Mouse (Mus musculus) hindbrain, postnatal 0 days (tissue): ENCODE data around the gene Foxp1. TPM values are rescaled to one million over a fixed set of nuclear protein-coding genes. Genes with fewer than 3 reads are reported as not detected.

Experiments used
- ATAC-seq: fragments of 200-750 bp; cut with Nextera tagmentation; 2 replicates; pipeline ENCODE4 v1.8.0; 2017; ENCODE audit warnings: mild to moderate bottlenecking, moderate TSS enrichment, moderate library complexity
- DNase-seq: peaks from one replicate; pipeline ENCODE4 v3.0.0-alpha.2; 2015; ENCODE audit warnings: low spot score
- H3K27ac ChIP-seq: fragments of 300-500 bp; sonication (generic); 2 replicates; pipeline ENCODE4 v1.5.1; 2014; ENCODE audit warnings: mild to moderate bottlenecking
- H3K27me3 ChIP-seq: fragments of 300-500 bp; sonication (generic); 2 replicates; pipeline ENCODE4 v1.6.1; 2014; ENCODE audit warnings: low read length, mixed read lengths; ENCODE audit not compliant: insufficient read depth
- H3K36me3 ChIP-seq: fragments of 300-500 bp; sonication (generic); 2 replicates; pipeline ENCODE4 v1.6.1; 2014; ENCODE audit warnings: low read length, mixed read lengths; ENCODE audit not compliant: insufficient read depth
- H3K4me1 ChIP-seq: fragments of 300-500 bp; sonication (generic); 2 replicates; pipeline ENCODE4 v1.6.1; 2014; ENCODE audit warnings: antibody characterized with exemption, low read length, mixed read lengths; ENCODE audit not compliant: insufficient read depth
- H3K4me2 ChIP-seq: fragments of 300-500 bp; sonication (generic); 2 replicates; pipeline ENCODE4 v1.6.1; 2014; ENCODE audit warnings: low read depth, mild to moderate bottlenecking, low read length, moderate library complexity, mixed read lengths
- H3K4me3 ChIP-seq: fragments of 300-500 bp; sonication (generic); 2 replicates; pipeline ENCODE4 v1.5.1; 2014; ENCODE audit warnings: low read length
- H3K9ac ChIP-seq: fragments of 300-500 bp; sonication (generic); replicated peaks from 2 replicates; pipeline ENCODE4 v1.6.1; 2014; ENCODE audit warnings: mild to moderate bottlenecking, low read length, moderate library complexity, mixed read lengths
- H3K9me3 ChIP-seq: fragments of 300-500 bp; sonication (generic); 2 replicates; pipeline ENCODE4 v1.6.1; 2016; ENCODE audit warnings: low read length, mixed read lengths
- CTCF ChIP-seq: IDR thresholded peaks from 2 replicates; pipeline ENCODE4 v1.5.1; 2016; ENCODE audit warnings: antibody characterized with exemption, control low read depth, low read depth
- WGBS: fragments of 180-500 bp; shearing (Covaris S2); extraction: QIAGEN DNeasy Blood & Tissue Kit; methylation state at CpG from one replicate; pipeline ENCODE4 v1.1.7; 2014; 5-methylcytosine and 5-hydroxymethylcytosine counted together
- polyA plus RNA-seq: library from polyadenylated mRNA; unstranded; fragments of >200 nt; fragmentation: Nextera tagmentation; extraction: Ambion mirVana; gene quantifications from 2 replicates; pipeline ENCODE4 v1.2.1, GENCODE M21; 2015
- total RNA-seq: library from RNA; depleted of rRNA; stranded (reverse); fragments of >200 nt; gene quantifications from 2 replicates; pipeline ENCODE4 v1.2.3, GENCODE M21; 2014

The Foxp1 gene
- total and polyA plus RNA-seq, 2 experiments from 2014 or later: 53.6 to 54.8 TPM

DNA sequence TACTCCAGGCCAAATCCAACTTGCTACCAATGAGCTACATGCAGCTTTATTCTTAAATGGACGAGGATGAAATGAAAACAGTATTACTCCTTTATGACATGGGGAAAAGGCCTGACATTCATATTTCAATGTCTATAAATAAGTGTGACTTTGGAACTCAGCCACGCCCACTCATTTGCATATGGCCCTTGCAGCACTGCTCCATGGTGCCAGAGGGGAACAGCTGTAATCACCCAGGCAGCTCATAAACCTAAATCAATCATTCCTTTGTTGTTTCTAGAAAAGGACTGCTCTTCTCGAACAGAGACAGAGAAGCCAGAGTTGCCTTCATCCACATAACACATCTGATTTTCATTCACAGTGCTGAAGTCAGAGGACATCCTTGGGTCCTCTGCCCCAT, 97.5 kb downstream of the Foxp1 start:
- no peak overlapping the region for H3K4me2 ChIP-seq
- no peaks in the 10 kb centered on the region for H3K27me3 ChIP-seq
- no peaks in the 10 kb centered on the region for H3K36me3 ChIP-seq
- no peak for TF ChIP-seq CTCF
- WGBS: 45% methylated on average over 3 of the region's 3 CpGs
- H3K9me3 ChIP-seq: no peaks in the 10 kb centered on the region
- H3K27ac ChIP-seq: no peak overlapping the region
- ATAC-seq (no peak), DNase-seq (no peak)
- H3K9ac ChIP-seq: no peak overlapping the region
- no peaks in the 10 kb centered on the region for H3K4me1 ChIP-seq
- H3K4me3 ChIP-seq: no peak overlapping the region

DNA sequence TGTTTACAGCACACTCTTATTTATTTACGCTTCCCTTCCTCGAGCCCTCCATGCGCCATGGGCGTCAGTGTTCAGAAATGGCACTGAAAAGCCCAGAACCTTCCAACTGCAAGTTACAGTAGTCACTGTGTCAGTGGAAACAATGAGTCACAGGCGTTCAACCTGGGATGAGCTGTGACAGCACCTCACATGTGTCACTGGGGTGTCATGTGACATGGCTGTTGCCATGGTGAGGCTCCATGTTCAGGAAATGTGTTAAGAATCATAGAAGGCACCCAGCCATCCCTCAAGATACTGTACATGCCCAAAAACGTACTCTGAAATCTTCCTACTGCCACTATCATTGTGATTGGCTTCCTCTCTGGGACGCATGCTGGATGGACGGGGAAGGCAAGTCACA, 101.9 kb downstream of the Foxp1 start:
- no peak overlapping the region for H3K4me3 ChIP-seq
- no peak for TF ChIP-seq CTCF
- no peaks in the 10 kb centered on the region for H3K27me3 ChIP-seq
- H3K4me2 ChIP-seq: no peak overlapping the region
- no peaks in the 10 kb centered on the region for H3K36me3 ChIP-seq
- H3K9me3 ChIP-seq: no peaks in the 10 kb centered on the region
- H3K27ac ChIP-seq: no peak overlapping the region
- H3K9ac ChIP-seq: no peak overlapping the region
- WGBS: 83% methylated on average over 8 of the region's 8 CpGs
- ATAC-seq: no peak
- DNase-seq: no peak
- no peaks in the 10 kb centered on the region for H3K4me1 ChIP-seq

DNA sequence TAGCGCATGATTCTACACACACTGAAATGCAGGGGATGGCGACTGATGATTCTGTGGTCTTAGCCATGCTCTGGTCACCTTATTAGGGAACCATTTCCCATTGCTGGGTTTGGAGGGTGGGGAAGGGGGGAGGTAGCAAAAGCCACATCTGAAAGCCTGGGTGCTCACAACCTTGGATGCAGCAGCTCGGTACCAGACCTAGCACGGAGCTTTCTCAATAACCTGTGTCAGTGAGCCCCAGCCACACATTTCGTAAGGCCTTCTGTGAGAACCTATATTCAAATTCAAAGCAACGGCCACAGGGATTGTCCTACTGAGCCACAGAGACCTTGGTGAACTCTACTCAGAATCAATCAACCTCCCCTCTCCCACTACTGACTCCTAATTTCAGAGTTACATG, 109.9 kb downstream of the Foxp1 start:
- H3K9ac ChIP-seq: no peak overlapping the region
- H3K4me2 ChIP-seq: no peak overlapping the region
- TF ChIP-seq CTCF: no peak
- DNase-seq (no peak), ATAC-seq (no peak)
- H3K27ac ChIP-seq: no peak overlapping the region
- H3K27me3 ChIP-seq: no peaks in the 10 kb centered on the region
- H3K4me3 ChIP-seq: no peak overlapping the region
- no peaks in the 10 kb centered on the region for H3K9me3 ChIP-seq
- 95% methylated on average over 6 of the region's 6 CpGs for WGBS
- no peaks in the 10 kb centered on the region for H3K4me1 ChIP-seq
- H3K36me3 ChIP-seq: no peaks in the 10 kb centered on the region

DNA sequence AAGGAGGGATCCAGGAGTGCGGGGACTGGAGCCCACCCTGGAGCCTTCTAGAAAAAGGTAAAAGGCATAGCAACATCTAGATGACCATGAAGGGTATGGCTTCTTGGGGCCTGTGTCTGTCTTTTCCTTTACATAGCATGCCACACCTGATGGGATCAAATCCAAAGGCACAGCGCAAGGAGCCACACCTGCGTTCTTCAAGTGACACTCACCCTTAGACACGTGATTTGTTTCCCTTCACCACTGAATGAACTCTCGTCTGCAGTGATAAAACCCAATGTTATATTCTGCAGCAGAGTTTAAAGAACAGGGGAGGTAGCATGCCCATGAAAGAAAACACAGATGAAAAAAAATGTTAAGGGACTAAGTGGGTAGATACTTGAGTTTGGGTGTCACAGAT, 112.9 kb downstream of the Foxp1 start:
- Histone ChIP-seq H3K4me3 (no peak overlapping the region), H3K9ac (no peak overlapping the region), H3K27ac (no peak overlapping the region), H3K9me3 (no peaks in the 10 kb centered on the region), H3K4me2 (no peak overlapping the region), H3K27me3 (no peaks in the 10 kb centered on the region), H3K4me1 (no peaks in the 10 kb centered on the region), H3K36me3 (no peaks in the 10 kb centered on the region)
- WGBS: 96% methylated on average over 5 of the region's 5 CpGs
- DNase-seq (no peak), ATAC-seq (no peak)
- no peak for TF ChIP-seq CTCF

DNA sequence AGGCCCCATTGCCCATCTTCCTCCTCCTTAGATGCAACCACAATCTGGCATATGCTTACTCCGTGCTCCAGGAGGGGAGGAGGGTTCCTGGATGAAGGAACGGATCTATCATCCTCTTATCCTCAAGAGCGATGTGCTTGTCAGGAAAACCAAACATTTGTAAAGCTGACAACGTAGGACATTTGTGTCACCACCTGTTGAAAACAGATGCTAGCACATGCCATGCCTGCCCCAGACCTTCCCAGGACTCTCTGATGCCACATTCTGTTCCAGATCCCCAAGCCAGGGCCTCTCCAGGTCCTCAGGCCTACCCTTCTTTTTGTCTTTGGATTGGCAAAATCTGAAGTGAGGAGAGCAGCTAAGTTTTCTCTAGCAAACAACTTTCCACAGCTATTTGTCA, 113.6 kb downstream of the Foxp1 start:
- WGBS: 72% methylated on average over 4 of the region's 4 CpGs
- no peaks in the 10 kb centered on the region for H3K36me3 ChIP-seq
- ATAC-seq (no peak), DNase-seq (no peak)
- no peak for TF ChIP-seq CTCF
- H3K4me1 ChIP-seq: no peaks in the 10 kb centered on the region
- no peaks in the 10 kb centered on the region for H3K27me3 ChIP-seq
- H3K27ac ChIP-seq: no peak overlapping the region
- no peaks in the 10 kb centered on the region for H3K9me3 ChIP-seq
- H3K4me3 ChIP-seq: no peak overlapping the region
- no peak overlapping the region for H3K9ac ChIP-seq
- H3K4me2 ChIP-seq: no peak overlapping the region

DNA sequence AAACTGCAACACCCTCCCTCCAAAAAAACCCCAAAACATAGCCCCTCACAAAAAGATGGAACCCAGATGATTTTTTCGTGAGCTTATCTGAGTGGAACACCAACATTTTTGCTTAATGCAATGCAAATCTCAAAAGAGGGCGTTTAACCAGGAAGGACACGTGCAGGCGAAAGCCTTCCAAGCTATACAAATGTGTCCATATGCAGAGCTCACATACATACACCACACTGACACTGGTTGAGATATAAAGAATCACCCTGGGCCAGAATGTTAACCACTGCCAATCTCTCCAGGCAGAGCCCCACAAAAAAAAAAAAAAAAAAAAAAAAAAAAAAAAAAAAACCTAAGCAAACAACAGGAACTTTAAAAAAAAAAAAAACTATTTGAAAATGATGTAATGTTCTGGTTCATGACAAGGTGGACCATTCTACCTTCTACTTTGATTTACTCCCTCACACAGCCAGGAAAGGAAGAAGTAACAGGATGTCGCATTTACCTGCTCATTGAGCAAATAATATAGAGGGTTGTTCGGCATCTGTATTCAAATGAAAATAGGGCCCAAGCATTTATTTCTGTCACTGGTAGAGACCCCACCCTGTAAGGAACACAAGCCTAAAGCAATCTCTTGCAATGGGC, 118.6 kb downstream of the Foxp1 start:
- no peak for DNase-seq
- no peaks in the 10 kb centered on the region for H3K36me3 ChIP-seq
- WGBS: 93% methylated on average over 6 of the region's 6 CpGs
- H3K4me3 ChIP-seq: no peak overlapping the region
- no peaks in the 10 kb centered on the region for H3K4me1 ChIP-seq
- H3K27me3 ChIP-seq: no peaks in the 10 kb centered on the region
- no peak for ATAC-seq
- TF ChIP-seq CTCF: no peak
- H3K27ac ChIP-seq: no peak overlapping the region
- no peak overlapping the region for H3K4me2 ChIP-seq
- no peaks in the 10 kb centered on the region for H3K9me3 ChIP-seq
- H3K9ac ChIP-seq: no peak overlapping the region

DNA sequence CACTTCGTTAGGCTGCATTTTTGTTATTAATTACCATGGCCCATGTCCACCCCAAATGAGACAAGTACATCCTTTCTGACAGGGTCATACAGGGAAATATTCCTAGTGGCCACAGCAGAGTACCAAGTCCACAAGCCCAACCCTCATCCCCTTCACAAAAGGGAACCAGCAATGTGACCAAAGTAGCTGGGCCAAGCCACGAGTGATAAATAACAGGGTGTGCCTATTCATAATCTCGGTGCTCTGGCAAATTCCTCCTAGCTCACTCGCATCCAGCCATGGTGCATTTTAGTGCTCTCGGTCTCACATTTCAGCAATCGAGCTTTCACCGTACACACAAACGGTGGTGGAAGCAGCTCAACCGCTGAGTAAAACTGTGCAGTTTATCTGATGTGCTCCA, 119.6 kb downstream of the Foxp1 start:
- no peaks in the 10 kb centered on the region for H3K27me3 ChIP-seq
- no peak overlapping the region for H3K4me3 ChIP-seq
- DNase-seq (no peak), ATAC-seq (no peak)
- no peak overlapping the region for H3K4me2 ChIP-seq
- WGBS: 71% methylated on average over 9 of the region's 9 CpGs
- no peak for TF ChIP-seq CTCF
- no peak overlapping the region for H3K27ac ChIP-seq
- no peaks in the 10 kb centered on the region for H3K4me1 ChIP-seq
- no peak overlapping the region for H3K9ac ChIP-seq
- no peaks in the 10 kb centered on the region for H3K9me3 ChIP-seq
- H3K36me3 ChIP-seq: no peaks in the 10 kb centered on the region
